ENCODE assay signal across 1 mouse cellular context in genomic region chr11:53849588-53850320, GRCm38 (mm10).
TF ChIP-seq lines count a peak whose summit lies in the region.

No protein-coding gene starts in this region.

TF ChIP-seq in C2C12, 6 proteins besides CTCF, POLR2A, EP300 and RAD21:
- TF ChIP-seq FOSL1 (IDR thresholded peaks at IDR 0.05; ENCODE audit: insufficient read depth, low read length, poor library complexity, severe bottlenecking) (no peak), USF1 (IDR thresholded peaks at IDR 0.05; ENCODE audit: low read depth) (no peak), MYOG (IDR thresholded peaks at IDR 0.05; ENCODE audit: control insufficient read depth, extremely low read depth, insufficient read length) (no peak), MAX (IDR thresholded peaks at IDR 0.05) (no peak), MYOD1 (IDR thresholded peaks at IDR 0.05; ENCODE audit: control insufficient read depth, insufficient read length, low read depth) (no peak), CEBPB (IDR thresholded peaks at IDR 0.05; ENCODE audit: low read depth) (no peak)
